Mouse (Mus musculus) megakaryocyte, embryonic 14.5 days (primary cell): ENCODE results near the gene Gm3417.
"Not testable (repeated sequence)": the region's sequence is repeated elsewhere in the genome, so short reads cannot be mapped to it uniquely, and the experiment has no call there.

Experiments
- FLI1 ChIP-seq: IDR thresholded peaks from 2 replicates; pipeline ENCODE4 v1.6.1; 2012; ENCODE audit warnings: low read length, inconsistent platforms, mixed read lengths
- GATA1 ChIP-seq: IDR thresholded peaks from 3 replicates; pipeline ENCODE4 v1.6.1; 2012; ENCODE audit warnings: mixed read lengths, low read length, inconsistent platforms, borderline replicate concordance

DNA sequence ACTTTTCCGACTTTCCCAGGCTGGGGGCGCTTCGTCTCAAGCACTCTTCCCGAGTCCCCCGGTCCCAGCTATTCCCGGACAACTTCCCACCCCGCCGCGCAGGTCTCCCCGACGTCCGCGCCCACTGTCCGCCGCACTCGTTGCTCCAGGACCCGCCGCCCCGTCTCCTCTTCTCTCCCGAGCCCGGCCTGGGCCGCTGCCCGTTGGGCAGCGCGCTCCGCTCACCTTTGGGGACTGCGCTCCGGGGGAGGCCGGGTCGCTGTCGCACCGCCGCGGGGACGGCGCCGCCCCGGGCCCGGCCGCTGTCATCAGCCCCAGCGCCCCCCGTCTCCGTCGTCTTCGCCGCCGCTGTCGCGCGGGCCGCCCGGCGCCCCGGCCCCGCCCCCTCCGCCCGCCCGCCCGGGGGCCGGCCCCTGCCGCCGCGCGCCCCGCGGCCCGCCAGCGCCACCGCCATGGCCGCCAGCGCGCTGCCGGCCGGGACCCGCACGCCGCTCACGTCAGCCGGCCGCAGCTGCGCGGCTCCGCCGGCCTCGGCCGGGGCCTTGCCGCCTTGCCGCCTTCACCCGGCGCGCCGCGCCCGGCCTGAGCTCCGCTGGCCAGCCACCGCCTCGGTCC is 45.4 kb upstream of the Gm3417 start:
- TF ChIP-seq GATA1, FLI1: not testable (repeated sequence)
